Mouse (Mus musculus): Measurements from ENCODE around the gene Pi4k2b. TPM values are rescaled to one million over a fixed set of nuclear protein-coding genes. Genes with fewer than 3 reads are reported as not detected.

Pi4k2b gene
- polyA plus RNA-seq, 1 experiment: 65.9 TPM

DNA sequence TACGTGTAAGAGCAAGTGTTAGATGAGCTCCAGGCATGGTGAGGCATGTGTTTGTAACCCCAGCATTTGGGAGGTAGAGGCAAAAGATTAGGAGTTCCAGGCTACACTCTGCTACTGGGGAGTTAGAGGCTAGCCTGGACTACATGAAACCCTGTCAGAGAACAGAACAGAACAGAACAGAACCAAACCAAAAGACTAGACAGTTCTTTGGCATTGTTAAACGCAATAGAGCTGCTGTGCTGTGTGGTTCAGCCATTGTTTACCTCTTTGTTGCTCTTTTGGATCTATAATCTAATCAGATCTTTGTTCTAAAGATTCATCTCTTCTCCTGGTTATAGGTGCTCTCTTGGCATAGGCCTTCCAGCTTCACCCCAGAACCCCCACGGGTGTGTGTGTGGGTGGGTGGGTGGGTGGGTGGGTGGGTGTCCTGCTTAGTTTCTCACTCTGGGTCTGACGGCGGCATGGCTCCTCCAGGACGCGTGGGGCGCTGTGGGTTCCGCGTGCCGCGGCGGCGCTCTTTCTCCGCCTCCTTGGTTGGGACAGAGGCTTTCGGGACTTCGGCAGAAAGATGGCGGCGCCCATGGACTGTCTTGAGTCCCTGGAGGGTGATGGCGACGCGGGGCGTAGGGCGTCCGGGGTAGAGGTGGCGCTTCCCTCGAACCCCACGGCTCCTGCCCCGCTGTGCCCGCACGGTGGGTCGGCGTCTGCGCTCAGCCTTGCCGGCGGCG, 41.3 kb downstream of the Pi4k2b start:
- Histone ChIP-seq H3K36me3 (ENCODE audit: control insufficient read depth, insufficient read depth, low read length) (no peaks in the 10 kb centered on the region), H3K27ac (ENCODE audit: control insufficient read depth, insufficient read depth, low read depth, low read length) (peak overlapping the region; percentile 89), H3K27me3 (ENCODE audit: control insufficient read depth, insufficient read depth, low read length) (no peaks in the 10 kb centered on the region), H3K4me1 (ENCODE audit: control insufficient read depth, insufficient read depth, low read length) (no peaks in the 10 kb centered on the region), H3K4me3 (ENCODE audit: control insufficient read depth, low read depth, low read length) (peak overlapping the region; percentile 100)
- TF ChIP-seq CTCF (IDR thresholded peaks at IDR 0.05; ENCODE audit: control insufficient read depth, insufficient read depth, insufficient replicate concordance, low read depth, low read length): peak; percentile 89
- peak; percentile 87 for TF ChIP-seq POLR2A (IDR thresholded peaks at IDR 0.05; ENCODE audit: control insufficient read depth, low read depth, low read length)

DNA sequence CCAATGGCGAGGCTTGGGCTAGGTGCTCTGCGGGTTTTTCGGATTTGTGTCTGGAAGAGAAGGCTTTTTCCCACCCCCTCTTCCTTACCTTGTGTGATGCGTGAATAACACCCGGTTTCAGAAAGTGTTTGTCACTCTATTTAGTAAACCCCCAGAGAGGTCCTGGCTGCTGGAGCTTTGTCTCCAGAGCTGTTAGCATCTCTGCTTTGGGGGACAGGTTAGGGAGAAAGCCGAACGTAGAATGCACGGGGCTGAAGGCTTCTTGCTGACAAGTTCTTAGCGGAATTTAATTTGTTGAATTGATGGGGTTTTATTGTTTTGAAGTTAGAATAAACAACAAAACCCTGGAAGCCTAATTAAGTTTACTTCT, 41.9 kb downstream of the Pi4k2b start:
- H3K4me3 ChIP-seq (ENCODE audit: control insufficient read depth, low read depth, low read length): peak overlapping the region; percentile 100
- no peak for TF ChIP-seq POLR2A (IDR thresholded peaks at IDR 0.05; ENCODE audit: control insufficient read depth, low read depth, low read length)
- no peak for TF ChIP-seq CTCF (IDR thresholded peaks at IDR 0.05; ENCODE audit: control insufficient read depth, insufficient read depth, insufficient replicate concordance, low read depth, low read length)
- no peaks in the 10 kb centered on the region for H3K36me3 ChIP-seq (ENCODE audit: control insufficient read depth, insufficient read depth, low read length)
- no peaks in the 10 kb centered on the region for H3K27me3 ChIP-seq (ENCODE audit: control insufficient read depth, insufficient read depth, low read length)
- H3K27ac ChIP-seq (ENCODE audit: control insufficient read depth, insufficient read depth, low read depth, low read length): peak overlapping the region; percentile 89
- no peaks in the 10 kb centered on the region for H3K4me1 ChIP-seq (ENCODE audit: control insufficient read depth, insufficient read depth, low read length)

DNA sequence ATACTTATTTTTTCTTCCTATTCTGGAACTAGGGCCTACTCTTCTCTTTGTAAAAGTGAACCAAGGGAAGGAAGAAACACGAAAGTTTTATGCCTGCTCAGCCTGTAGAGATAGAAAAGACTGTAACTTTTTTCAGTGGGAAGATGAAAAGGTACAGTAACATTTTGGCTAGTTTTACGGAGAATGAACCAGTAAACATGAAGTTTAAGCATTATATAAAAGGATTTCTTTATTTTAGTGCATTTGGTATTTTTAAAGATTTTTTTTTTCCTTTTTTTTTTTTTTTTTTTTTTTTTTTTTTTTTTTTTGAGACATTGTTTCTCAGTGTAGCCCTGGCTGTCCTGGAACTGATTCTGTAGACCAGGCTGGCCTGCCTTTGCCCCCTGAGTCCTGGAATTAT, 42.6 kb downstream of the Pi4k2b start:
- H3K36me3 ChIP-seq (ENCODE audit: control insufficient read depth, insufficient read depth, low read length): no peaks in the 10 kb centered on the region
- H3K4me3 ChIP-seq (ENCODE audit: control insufficient read depth, low read depth, low read length): no peak overlapping the region
- no peak for TF ChIP-seq CTCF (IDR thresholded peaks at IDR 0.05; ENCODE audit: control insufficient read depth, insufficient read depth, insufficient replicate concordance, low read depth, low read length)
- TF ChIP-seq POLR2A (IDR thresholded peaks at IDR 0.05; ENCODE audit: control insufficient read depth, low read depth, low read length): no peak
- H3K27me3 ChIP-seq (ENCODE audit: control insufficient read depth, insufficient read depth, low read length): no peaks in the 10 kb centered on the region
- no peak overlapping the region for H3K27ac ChIP-seq (ENCODE audit: control insufficient read depth, insufficient read depth, low read depth, low read length)
- H3K4me1 ChIP-seq (ENCODE audit: control insufficient read depth, insufficient read depth, low read length): no peaks in the 10 kb centered on the region

DNA sequence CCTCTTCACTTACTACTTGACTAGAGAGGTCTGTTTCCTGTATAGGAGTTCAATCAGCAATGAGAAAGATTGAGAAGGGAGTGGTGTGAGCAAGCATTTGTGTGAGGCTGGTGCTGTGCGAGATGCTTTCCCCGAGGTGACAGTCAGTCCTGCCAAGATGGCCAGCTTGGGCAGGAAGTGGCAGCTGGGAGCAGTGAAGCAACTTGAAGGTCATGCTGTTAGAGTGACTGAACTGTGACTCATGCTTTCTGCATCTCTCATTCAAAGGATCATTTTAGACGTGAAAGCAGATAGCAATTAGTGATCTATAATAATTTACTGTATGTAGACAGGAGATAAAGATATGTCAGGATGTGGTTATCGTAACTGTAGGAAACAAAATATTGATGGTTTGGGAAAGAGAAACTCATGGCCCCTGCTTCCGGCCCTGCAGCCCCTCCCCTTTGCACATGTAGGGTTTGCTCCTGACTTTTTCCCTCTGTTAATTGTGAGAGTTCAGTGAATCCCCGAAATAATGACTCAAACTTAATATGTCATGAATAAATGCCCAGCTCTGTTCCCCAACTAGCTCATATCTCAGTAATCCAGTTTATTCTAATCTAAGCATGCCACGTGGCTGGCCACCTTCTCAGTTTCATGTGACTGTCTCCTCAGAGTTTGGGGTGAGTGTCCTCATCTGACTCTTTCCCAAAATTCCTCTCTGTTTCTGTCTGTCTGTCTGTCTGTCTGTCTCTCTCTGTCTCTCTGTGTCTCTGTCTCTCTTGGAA, 45.4 kb downstream of the Pi4k2b start:
- Histone ChIP-seq H3K27me3 (ENCODE audit: control insufficient read depth, insufficient read depth, low read length) (no peaks in the 10 kb centered on the region), H3K36me3 (ENCODE audit: control insufficient read depth, insufficient read depth, low read length) (no peaks in the 10 kb centered on the region), H3K27ac (ENCODE audit: control insufficient read depth, insufficient read depth, low read depth, low read length) (no peak overlapping the region), H3K4me1 (ENCODE audit: control insufficient read depth, insufficient read depth, low read length) (no peaks in the 10 kb centered on the region), H3K4me3 (ENCODE audit: control insufficient read depth, low read depth, low read length) (no peak overlapping the region)
- no peak for TF ChIP-seq POLR2A (IDR thresholded peaks at IDR 0.05; ENCODE audit: control insufficient read depth, low read depth, low read length)
- no peak for TF ChIP-seq CTCF (IDR thresholded peaks at IDR 0.05; ENCODE audit: control insufficient read depth, insufficient read depth, insufficient replicate concordance, low read depth, low read length)

DNA sequence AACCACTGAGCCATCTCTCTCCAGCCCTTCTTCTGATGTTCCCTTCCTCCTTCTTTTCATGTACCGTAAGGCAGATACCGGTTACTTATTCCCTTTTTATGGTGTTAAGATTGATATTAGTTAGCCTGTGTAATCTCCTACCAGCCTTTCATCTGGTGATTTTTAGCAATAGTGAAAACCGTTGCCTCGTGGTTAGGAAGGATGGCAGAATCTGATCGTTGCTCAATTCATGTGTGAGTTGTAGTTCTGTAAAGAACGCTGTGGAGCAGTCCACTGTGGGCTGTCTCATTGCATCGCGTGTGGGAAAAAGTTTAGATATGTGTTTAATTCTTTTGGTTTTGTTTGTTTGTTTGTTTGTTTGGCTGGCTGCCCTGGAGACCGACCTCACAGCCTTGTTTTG, 51.9 kb downstream of the Pi4k2b start:
- no peak overlapping the region for H3K4me3 ChIP-seq (ENCODE audit: control insufficient read depth, low read depth, low read length)

DNA sequence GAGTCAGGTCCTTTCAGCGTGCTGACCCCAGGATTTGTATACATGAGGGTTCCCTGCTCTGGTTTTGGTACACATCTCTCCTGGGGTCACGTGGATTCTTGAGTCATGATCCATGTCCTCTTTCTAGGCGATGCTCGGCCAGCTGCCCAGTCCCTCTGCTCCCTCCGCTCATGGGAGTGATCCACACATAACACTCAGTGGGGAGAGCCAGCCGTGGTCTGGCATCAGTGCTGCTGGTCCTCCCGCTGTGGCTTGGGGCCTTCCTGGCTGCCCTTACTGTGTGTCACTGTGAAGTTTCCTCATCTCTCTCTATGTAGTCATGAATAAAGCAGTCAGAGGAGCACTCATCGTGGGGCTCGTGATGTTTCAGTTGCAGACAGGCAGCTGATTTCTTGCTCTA, 52.7 kb downstream of the Pi4k2b start:
- H3K4me1 ChIP-seq (ENCODE audit: control insufficient read depth, insufficient read depth, low read length): no peaks in the 10 kb centered on the region
- no peak for TF ChIP-seq POLR2A (IDR thresholded peaks at IDR 0.05; ENCODE audit: control insufficient read depth, low read depth, low read length)
- TF ChIP-seq CTCF (IDR thresholded peaks at IDR 0.05; ENCODE audit: control insufficient read depth, insufficient read depth, insufficient replicate concordance, low read depth, low read length): no peak
- no peak overlapping the region for H3K4me3 ChIP-seq (ENCODE audit: control insufficient read depth, low read depth, low read length)
- H3K27me3 ChIP-seq (ENCODE audit: control insufficient read depth, insufficient read depth, low read length): no peaks in the 10 kb centered on the region
- no peaks in the 10 kb centered on the region; the same call in 1 of the 2 replicates for H3K36me3 ChIP-seq (ENCODE audit: control insufficient read depth, insufficient read depth, low read length)
- no peak overlapping the region for H3K27ac ChIP-seq (ENCODE audit: control insufficient read depth, insufficient read depth, low read depth, low read length)

More for the DNA sequence above, 51.9 kb downstream of the Pi4k2b start:
- no peaks in the 10 kb centered on the region; the same call in 1 of the 2 replicates for H3K36me3 ChIP-seq (ENCODE audit: control insufficient read depth, insufficient read depth, low read length)
- H3K27ac ChIP-seq (ENCODE audit: control insufficient read depth, insufficient read depth, low read depth, low read length): no peak overlapping the region
- H3K4me1 ChIP-seq (ENCODE audit: control insufficient read depth, insufficient read depth, low read length): no peaks in the 10 kb centered on the region
- TF ChIP-seq POLR2A (IDR thresholded peaks at IDR 0.05; ENCODE audit: control insufficient read depth, low read depth, low read length) (no peak), CTCF (IDR thresholded peaks at IDR 0.05; ENCODE audit: control insufficient read depth, insufficient read depth, insufficient replicate concordance, low read depth, low read length) (no peak)
- H3K27me3 ChIP-seq (ENCODE audit: control insufficient read depth, insufficient read depth, low read length): no peaks in the 10 kb centered on the region

DNA sequence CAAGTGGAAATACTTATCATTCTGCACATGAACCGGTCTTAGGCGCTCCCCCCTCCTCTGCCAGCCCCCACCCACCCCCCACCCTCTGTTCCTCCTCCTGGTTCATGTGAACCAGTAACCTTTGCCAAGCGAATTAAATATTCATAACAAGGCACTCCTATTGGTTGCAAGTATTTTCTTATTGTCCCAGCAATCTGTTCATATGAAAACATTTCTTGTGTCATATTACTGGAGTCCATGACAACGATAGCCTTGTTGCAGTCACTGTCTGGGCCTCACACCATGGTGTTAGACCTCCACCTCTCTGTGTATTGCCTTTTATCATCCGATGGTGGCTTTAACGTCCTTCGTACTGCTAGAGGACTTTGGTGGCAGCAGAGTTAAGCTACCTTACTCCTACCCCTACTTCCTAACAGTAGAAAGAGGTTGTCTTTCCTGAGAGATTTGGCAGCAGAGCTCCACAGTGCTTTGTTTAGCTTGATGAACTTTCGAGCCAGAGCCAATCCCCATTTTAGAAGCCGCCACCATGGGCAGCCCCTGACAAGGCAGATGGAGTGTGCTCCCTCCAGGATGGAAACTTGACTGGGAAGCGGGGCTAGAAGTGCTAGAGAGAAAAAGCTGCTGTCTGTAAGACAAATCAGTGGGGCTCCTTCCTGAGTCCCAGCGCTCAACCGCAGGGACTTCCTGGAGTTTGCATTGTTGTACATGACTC, 58.1 kb downstream of the Pi4k2b start:
- no peak overlapping the region for H3K4me3 ChIP-seq (ENCODE audit: control insufficient read depth, low read depth, low read length)
- no peak overlapping the region for H3K27ac ChIP-seq (ENCODE audit: control insufficient read depth, insufficient read depth, low read depth, low read length)
- H3K27me3 ChIP-seq (ENCODE audit: control insufficient read depth, insufficient read depth, low read length): no peaks in the 10 kb centered on the region
- peaks cover 1% of the 10 kb centered on the region for H3K36me3 ChIP-seq (ENCODE audit: control insufficient read depth, insufficient read depth, low read length)
- TF ChIP-seq CTCF (IDR thresholded peaks at IDR 0.05; ENCODE audit: control insufficient read depth, insufficient read depth, insufficient replicate concordance, low read depth, low read length) (no peak), POLR2A (IDR thresholded peaks at IDR 0.05; ENCODE audit: control insufficient read depth, low read depth, low read length) (no peak)
- no peaks in the 10 kb centered on the region for H3K4me1 ChIP-seq (ENCODE audit: control insufficient read depth, insufficient read depth, low read length)

Measured in testis, adult 2 months (tissue).